Mouse (Mus musculus): ENCODE measurements around the gene Amph. TPM values are rescaled to one million over a fixed set of nuclear protein-coding genes. Genes with fewer than 3 reads are reported as not detected.
"Not testable (repeated sequence)": the region's sequence is repeated elsewhere in the genome, so short reads cannot be mapped to it uniquely, and the experiment has no call there.

Gene Amph
- polyA plus RNA-seq, 1 experiment from 2014 or later: 103 TPM

- H3K9me3 ChIP-seq (ENCODE audit: control insufficient read depth, low read length): no peaks in the 10 kb centered on the region
- H3K4me3 ChIP-seq (ENCODE audit: low read depth, low read length): no peak overlapping the region
- H3K4me1 ChIP-seq (ENCODE audit: control insufficient read depth, insufficient read depth, low read length): no peaks in the 10 kb centered on the region
- no peak overlapping the region for H3K27ac ChIP-seq (ENCODE audit: low read depth, low read length)
- H3K27me3 ChIP-seq (ENCODE audit: control insufficient read depth, insufficient read depth, low read length): no peaks in the 10 kb centered on the region
- H3K4me2 ChIP-seq (ENCODE audit: low read depth, low read length): no peak overlapping the region
- WGBS: 53% methylated on average over 3 of the region's 3 CpGs
- no peaks in the 10 kb centered on the region for H3K36me3 ChIP-seq (ENCODE audit: control insufficient read depth, insufficient read depth, low read length)
- ATAC-seq (ENCODE audit: low read depth): no peak
- H3K9ac ChIP-seq (replicated peaks; ENCODE audit: low read depth, low read length): no peak overlapping the region
Observed at GRCm38 (mm10) chr13:19109331-19109730, 161.3 kb downstream of the Amph start.

DNA sequence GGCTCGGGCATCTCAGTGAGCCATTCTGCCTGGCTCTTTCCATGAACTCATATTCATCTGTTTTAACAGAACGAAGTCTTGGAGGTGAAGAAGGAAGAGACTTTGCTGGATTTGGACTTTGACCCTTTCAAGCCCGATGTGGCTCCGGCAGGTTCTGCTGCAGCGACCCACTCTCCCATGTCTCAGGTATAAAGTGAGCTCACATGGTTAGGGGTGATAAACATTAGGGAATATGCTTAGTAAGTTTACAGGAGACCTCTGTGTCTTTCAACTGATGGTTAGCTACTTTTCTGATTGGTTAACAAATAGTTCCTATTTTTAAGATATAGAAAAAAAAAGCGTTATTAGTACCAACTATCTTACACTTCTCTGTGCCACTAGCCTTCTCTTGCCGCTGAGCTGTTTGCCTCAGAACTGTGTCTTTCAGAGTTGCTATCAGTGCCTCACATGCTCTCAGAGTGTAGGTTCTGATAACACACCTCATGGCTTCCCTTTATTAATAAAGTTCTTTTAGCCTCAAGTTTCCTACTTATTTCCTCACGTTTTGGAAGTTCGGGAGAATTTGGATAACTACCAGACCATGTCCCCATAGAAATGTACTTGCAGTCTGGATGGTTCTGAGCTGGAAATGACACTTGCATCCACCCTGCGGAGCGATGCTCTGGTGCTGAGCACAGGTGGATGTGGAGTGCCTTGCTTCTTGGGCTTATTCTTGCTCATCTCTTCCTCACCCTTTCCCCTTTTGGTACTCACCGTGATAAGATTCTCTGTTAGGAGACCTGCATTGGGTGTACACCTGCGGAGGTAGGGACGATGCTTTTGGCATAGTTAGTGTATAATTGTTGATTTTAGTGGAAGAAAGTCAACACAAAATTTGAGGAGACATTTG is 165.3 kb downstream of the Amph start:
- H3K9ac ChIP-seq (replicated peaks; ENCODE audit: low read depth, low read length): no peak overlapping the region
- no peak overlapping the region for H3K4me2 ChIP-seq (ENCODE audit: low read depth, low read length)
- H3K4me3 ChIP-seq (ENCODE audit: low read depth, low read length): no peak overlapping the region
- no peaks in the 10 kb centered on the region for H3K27me3 ChIP-seq (ENCODE audit: control insufficient read depth, insufficient read depth, low read length)
- no peaks in the 10 kb centered on the region for H3K36me3 ChIP-seq (ENCODE audit: control insufficient read depth, insufficient read depth, low read length)
- 94% methylated on average over 14 of the region's 14 CpGs for WGBS
- H3K27ac ChIP-seq (ENCODE audit: low read depth, low read length): no peak overlapping the region
- H3K9me3 ChIP-seq (ENCODE audit: control insufficient read depth, low read length): no peaks in the 10 kb centered on the region
- H3K4me1 ChIP-seq (ENCODE audit: control insufficient read depth, insufficient read depth, low read length): no peaks in the 10 kb centered on the region
- no peak for ATAC-seq (ENCODE audit: low read depth)

GRCm38 (mm10) chr13:19114761-19115160 is 166.8 kb downstream of the Amph start:
- not testable (repeated sequence) for H3K27me3 ChIP-seq (ENCODE audit: control insufficient read depth, insufficient read depth, low read length); H3K4me2 ChIP-seq (ENCODE audit: low read depth, low read length); H3K27ac ChIP-seq (ENCODE audit: low read depth, low read length); H3K4me1 ChIP-seq (ENCODE audit: control insufficient read depth, insufficient read depth, low read length); H3K9ac ChIP-seq (replicated peaks; ENCODE audit: low read depth, low read length); H3K9me3 ChIP-seq (ENCODE audit: control insufficient read depth, low read length); H3K4me3 ChIP-seq (ENCODE audit: low read depth, low read length); ATAC-seq (ENCODE audit: low read depth); H3K36me3 ChIP-seq (ENCODE audit: control insufficient read depth, insufficient read depth, low read length)
- WGBS: 98% methylated on average over 4 of the region's 9 CpGs

DNA sequence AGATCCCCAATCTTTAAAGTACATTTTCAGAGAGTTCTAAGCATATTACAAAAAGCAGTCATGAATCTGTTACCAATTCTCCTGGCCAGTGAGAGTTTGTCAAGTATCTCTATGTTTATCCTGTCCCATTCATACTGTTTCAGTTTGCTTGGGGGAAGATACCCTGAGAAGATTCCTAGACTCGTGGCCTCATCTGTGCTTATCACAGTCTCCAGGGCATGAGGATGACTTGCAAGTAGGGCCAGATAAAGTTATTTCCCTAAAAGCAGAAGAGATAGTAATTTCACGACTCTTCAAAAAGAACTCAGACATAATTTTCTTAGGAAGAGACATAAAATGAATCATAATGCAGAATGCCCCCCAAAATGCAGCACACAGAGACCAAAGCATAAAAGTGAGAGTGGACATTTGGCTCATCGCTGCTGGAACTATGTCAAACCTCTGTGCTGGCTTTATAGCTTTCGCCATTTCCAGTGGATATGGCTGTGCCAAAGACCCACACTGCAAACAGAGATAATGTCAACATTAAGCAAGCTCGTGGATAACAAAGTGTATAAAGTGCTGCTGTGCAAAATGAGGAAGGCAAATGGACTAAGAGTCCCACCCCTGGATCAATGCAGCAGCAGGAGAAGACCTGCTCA is 179.0 kb downstream of the Amph start:
- no peak for ATAC-seq (ENCODE audit: low read depth)
- no peaks in the 10 kb centered on the region for H3K27me3 ChIP-seq (ENCODE audit: control insufficient read depth, insufficient read depth, low read length)
- H3K36me3 ChIP-seq (ENCODE audit: control insufficient read depth, insufficient read depth, low read length): 0 out of 2 replicates have a peak, but pooled peaks cover 4% of the 10 kb centered on the region
- H3K9ac ChIP-seq (replicated peaks; ENCODE audit: low read depth, low read length): no peak overlapping the region
- 90% methylated on average over 5 of the region's 5 CpGs for WGBS
- H3K27ac ChIP-seq (ENCODE audit: low read depth, low read length): no peak overlapping the region
- H3K4me2 ChIP-seq (ENCODE audit: low read depth, low read length): no peak overlapping the region
- no peak overlapping the region for H3K4me3 ChIP-seq (ENCODE audit: low read depth, low read length)
- H3K9me3 ChIP-seq (ENCODE audit: control insufficient read depth, low read length): no peaks in the 10 kb centered on the region
- no peaks in the 10 kb centered on the region for H3K4me1 ChIP-seq (ENCODE audit: control insufficient read depth, insufficient read depth, low read length)

GRCm38 (mm10) chr13:19133833-19134232 is 185.8 kb downstream of the Amph start:
- Histone ChIP-seq H3K27me3 (ENCODE audit: control insufficient read depth, insufficient read depth, low read length) (no peaks in the 10 kb centered on the region), H3K36me3 (ENCODE audit: control insufficient read depth, insufficient read depth, low read length) (no peaks in the 10 kb centered on the region), H3K9ac (replicated peaks; ENCODE audit: low read depth, low read length) (no peak overlapping the region), H3K9me3 (ENCODE audit: control insufficient read depth, low read length) (no peaks in the 10 kb centered on the region), H3K4me1 (ENCODE audit: control insufficient read depth, insufficient read depth, low read length) (no peaks in the 10 kb centered on the region), H3K27ac (ENCODE audit: low read depth, low read length) (no peak overlapping the region), H3K4me3 (ENCODE audit: low read depth, low read length) (no peak overlapping the region), H3K4me2 (ENCODE audit: low read depth, low read length) (no peak overlapping the region)
- WGBS: 38% methylated on average over 4 of the region's 4 CpGs
- peak; percentile 85 for ATAC-seq (ENCODE audit: low read depth)

DNA sequence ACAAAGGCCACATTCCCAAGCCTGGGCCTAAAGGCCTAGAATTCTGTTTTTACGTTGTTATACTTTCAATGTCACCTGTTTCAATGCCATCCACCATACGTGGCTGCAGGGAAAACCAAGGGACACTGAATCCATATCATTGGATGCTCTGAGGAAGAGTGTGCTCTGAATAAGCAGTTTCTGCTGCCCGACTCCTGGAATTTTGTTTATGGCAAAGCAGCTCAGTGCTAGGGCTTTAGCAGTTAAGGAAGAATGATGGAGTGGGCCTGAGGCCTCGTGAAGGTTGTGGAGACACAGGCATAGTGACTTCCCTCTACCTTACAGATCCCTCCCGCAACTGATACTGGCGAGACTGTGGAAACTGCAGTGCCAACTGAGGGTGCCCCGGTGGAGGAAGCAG is 189.2 kb downstream of the Amph start:
- no peaks in the 10 kb centered on the region for H3K4me1 ChIP-seq (ENCODE audit: control insufficient read depth, insufficient read depth, low read length)
- H3K9ac ChIP-seq (replicated peaks; ENCODE audit: low read depth, low read length): no peak overlapping the region
- H3K9me3 ChIP-seq (ENCODE audit: control insufficient read depth, low read length): no peaks in the 10 kb centered on the region
- H3K4me2 ChIP-seq (ENCODE audit: low read depth, low read length): no peak overlapping the region
- 74% methylated on average over 7 of the region's 7 CpGs for WGBS
- no peak for ATAC-seq (ENCODE audit: low read depth)
- H3K4me3 ChIP-seq (ENCODE audit: low read depth, low read length): no peak overlapping the region
- H3K27me3 ChIP-seq (ENCODE audit: control insufficient read depth, insufficient read depth, low read length): no peaks in the 10 kb centered on the region
- H3K27ac ChIP-seq (ENCODE audit: low read depth, low read length): no peak overlapping the region
- no peaks in the 10 kb centered on the region for H3K36me3 ChIP-seq (ENCODE audit: control insufficient read depth, insufficient read depth, low read length)

DNA sequence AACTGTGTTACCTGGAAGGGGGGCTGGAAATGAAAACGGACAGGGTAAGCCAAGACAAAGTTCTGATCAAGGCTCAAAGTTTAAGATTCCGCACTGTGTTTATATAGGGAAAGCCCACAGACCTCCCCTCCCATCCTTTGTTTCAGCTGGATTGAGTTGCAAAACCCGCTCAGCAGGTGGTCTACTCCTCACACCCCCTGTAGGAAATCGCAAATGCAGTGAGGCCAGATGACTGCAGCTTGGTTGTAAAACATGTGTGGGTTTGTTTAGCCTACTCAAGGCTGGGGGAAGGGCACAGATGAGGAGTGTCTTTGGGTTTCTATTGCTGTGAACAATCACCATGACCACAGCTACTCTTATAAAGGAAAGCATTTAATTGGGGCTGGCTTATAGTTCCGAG is 189.9 kb downstream of the Amph start:
- Histone ChIP-seq H3K9ac (replicated peaks; ENCODE audit: low read depth, low read length) (no peak overlapping the region), H3K27me3 (ENCODE audit: control insufficient read depth, insufficient read depth, low read length) (no peaks in the 10 kb centered on the region), H3K4me3 (ENCODE audit: low read depth, low read length) (no peak overlapping the region), H3K4me2 (ENCODE audit: low read depth, low read length) (no peak overlapping the region), H3K9me3 (ENCODE audit: control insufficient read depth, low read length) (no peaks in the 10 kb centered on the region), H3K36me3 (ENCODE audit: control insufficient read depth, insufficient read depth, low read length) (no peaks in the 10 kb centered on the region), H3K4me1 (ENCODE audit: control insufficient read depth, insufficient read depth, low read length) (no peaks in the 10 kb centered on the region), H3K27ac (ENCODE audit: low read depth, low read length) (no peak overlapping the region)
- no peak for ATAC-seq (ENCODE audit: low read depth)
- WGBS: 31% methylated on average over 5 of the region's 5 CpGs

GRCm38 (mm10) chr13:19138550-19138949 is 190.5 kb downstream of the Amph start:
- no peak for ATAC-seq (ENCODE audit: low read depth)
- no peak overlapping the region for H3K4me2 ChIP-seq (ENCODE audit: low read depth, low read length)
- H3K9me3 ChIP-seq (ENCODE audit: control insufficient read depth, low read length): no peaks in the 10 kb centered on the region
- H3K36me3 ChIP-seq (ENCODE audit: control insufficient read depth, insufficient read depth, low read length): no peaks in the 10 kb centered on the region
- H3K4me3 ChIP-seq (ENCODE audit: low read depth, low read length): no peak overlapping the region
- 92% methylated on average over 2 of the region's 2 CpGs for WGBS
- H3K27ac ChIP-seq (ENCODE audit: low read depth, low read length): no peak overlapping the region
- H3K4me1 ChIP-seq (ENCODE audit: control insufficient read depth, insufficient read depth, low read length): no peaks in the 10 kb centered on the region
- H3K9ac ChIP-seq (replicated peaks; ENCODE audit: low read depth, low read length): no peak overlapping the region
- H3K27me3 ChIP-seq (ENCODE audit: control insufficient read depth, insufficient read depth, low read length): no peaks in the 10 kb centered on the region

DNA sequence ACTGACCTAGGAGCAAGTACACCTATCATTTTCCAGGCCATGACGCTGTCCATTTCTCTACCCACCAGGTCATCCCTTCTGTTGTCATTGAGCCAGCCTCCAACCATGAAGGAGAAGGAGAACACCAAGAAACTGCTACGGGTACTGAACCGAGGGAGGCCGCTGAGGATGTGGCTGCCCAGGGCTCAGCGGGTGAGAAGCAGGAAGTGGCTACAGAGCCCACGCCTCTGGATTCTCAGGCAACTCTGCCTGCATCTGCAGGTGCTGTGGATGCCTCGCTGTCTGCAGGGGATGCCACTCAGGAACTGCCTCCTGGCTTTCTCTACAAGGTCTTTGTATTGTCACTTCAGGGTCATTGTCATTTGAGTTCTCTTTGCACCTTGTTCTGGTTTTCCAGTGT is 191.1 kb downstream of the Amph start:
- Histone ChIP-seq H3K27me3 (ENCODE audit: control insufficient read depth, insufficient read depth, low read length) (no peaks in the 10 kb centered on the region), H3K9ac (replicated peaks; ENCODE audit: low read depth, low read length) (no peak overlapping the region), H3K9me3 (ENCODE audit: control insufficient read depth, low read length) (no peaks in the 10 kb centered on the region), H3K4me3 (ENCODE audit: low read depth, low read length) (no peak overlapping the region), H3K4me1 (ENCODE audit: control insufficient read depth, insufficient read depth, low read length) (no peaks in the 10 kb centered on the region), H3K27ac (ENCODE audit: low read depth, low read length) (no peak overlapping the region), H3K36me3 (ENCODE audit: control insufficient read depth, insufficient read depth, low read length) (no peaks in the 10 kb centered on the region), H3K4me2 (ENCODE audit: low read depth, low read length) (no peak overlapping the region)
- ATAC-seq (ENCODE audit: low read depth): no peak; the same call in 1 of the 2 replicates
- WGBS: 95% methylated on average over 7 of the region's 7 CpGs
